Mouse (Mus musculus) MEL (cell line): Measurements from ENCODE around the gene Kcnk10. TPM values are rescaled to one million over a fixed set of nuclear protein-coding genes. Genes with fewer than 3 reads are reported as not detected.

Experiments used
- DNase-seq: peaks from one replicate; pipeline ENCODE4 v3.0.0; 2011; ENCODE audit warnings: low read depth, low spot score
- H3K27ac ChIP-seq: 2 replicates; pipeline ENCODE4 v1.5.1; 2012; ENCODE audit warnings: low read depth, mild to moderate bottlenecking, control low read depth, low read length, moderate library complexity; ENCODE audit not compliant: control insufficient read depth
- H3K27me3 ChIP-seq, 2 experiments: fragments of 150-350 bp in 1 of 2; sonication (generic) in 1 of 2; 2 replicates each; pipeline ENCODE4 v1.6.1; 2012; ENCODE audit warnings: low read length in 2 of 2, mild to moderate bottlenecking in 2 of 2, improper control_type of control experiment in 1 of 2, moderate library complexity in 1 of 2; ENCODE audit not compliant: insufficient read depth in 2 of 2, control insufficient read depth in 1 of 2
- H3K36me3 ChIP-seq, 2 experiments: 2 replicates each; pipeline ENCODE4 v1.6.1; 2012 to 2014; ENCODE audit warnings: low read length in 2 of 2, improper control_type of control experiment in 1 of 2, inconsistent platforms in 1 of 2, mild to moderate bottlenecking in 1 of 2; ENCODE audit not compliant: insufficient read depth in 2 of 2, control insufficient read depth in 1 of 2
- H3K4me1 ChIP-seq, 2 experiments: fragments of 150-350 bp in 1 of 2; sonication (generic) in 1 of 2; 2 replicates each; pipeline ENCODE4 v1.6.1; 2012; ENCODE audit warnings: low read length in 2 of 2, improper control_type of control experiment in 1 of 2, mild to moderate bottlenecking in 1 of 2; ENCODE audit not compliant: insufficient read depth in 2 of 2, control insufficient read depth in 1 of 2
- H3K4me3 ChIP-seq, 2 experiments: fragments of 150-350 bp in 1 of 2; sonication (generic) in 1 of 2; 2 replicates each; pipeline ENCODE4 v1.5.1; 2012; ENCODE audit warnings: low read depth in 2 of 2, low read length in 2 of 2, mild to moderate bottlenecking in 2 of 2, moderate library complexity in 2 of 2, control low read depth in 1 of 2, improper control_type of control experiment in 1 of 2; ENCODE audit not compliant: control insufficient read depth in 1 of 2, insufficient read depth in 1 of 2
- H3K79me2 ChIP-seq: 2 replicates; pipeline ENCODE4 v1.6.1; 2012; ENCODE audit warnings: mild to moderate bottlenecking, low read length, moderate library complexity; ENCODE audit not compliant: control insufficient read depth, poor library complexity, insufficient read depth
- H3K9ac ChIP-seq: 2 replicates; pipeline ENCODE4 v1.6.1; 2012; ENCODE audit warnings: low read depth, mild to moderate bottlenecking, control low read depth, low read length, moderate library complexity; ENCODE audit not compliant: control insufficient read depth, poor library complexity, severe bottlenecking
- H3K9me3 ChIP-seq: fragments of 150-350 bp; sonication (generic); replicated peaks from 2 replicates; pipeline ENCODE4 v1.6.1; 2012; ENCODE audit warnings: mild to moderate bottlenecking, low read length, improper control_type of control experiment, moderate library complexity; ENCODE audit not compliant: insufficient read depth
- CHD2 ChIP-seq: IDR thresholded peaks from 2 replicates; pipeline ENCODE4 v1.6.1; 2011; ENCODE audit warnings: low read length, improper control_type of control experiment
- CTCF ChIP-seq, 3 experiments: IDR thresholded peaks in 2 of 3; conservative IDR thresholded peaks in 1 of 3; 2 replicates each; pipeline ENCODE4 v1.5.1; 2011 to 2012; ENCODE audit warnings: low read length in 3 of 3, low read depth in 2 of 3, mild to moderate bottlenecking in 2 of 3, improper control_type of control experiment in 1 of 3, inconsistent platforms in 1 of 3, mixed read lengths in 1 of 3, moderate library complexity in 1 of 3; ENCODE audit not compliant: control insufficient read depth in 1 of 3, insufficient read depth in 1 of 3, poor library complexity in 1 of 3, severe bottlenecking in 1 of 3
- EP300 ChIP-seq, 2 experiments: IDR thresholded peaks; 2 replicates each; pipeline ENCODE4 v1.6.1; 2011; ENCODE audit warnings: improper control_type of control experiment in 2 of 2, low read length in 2 of 2, low read depth in 1 of 2, mild to moderate bottlenecking in 1 of 2
- ETS1 ChIP-seq: IDR thresholded peaks from 2 replicates; pipeline ENCODE4 v1.6.1; 2012; ENCODE audit warnings: low read depth, mild to moderate bottlenecking, inconsistent platforms, low read length, improper control_type of control experiment, moderate library complexity
- HCFC1 ChIP-seq: IDR thresholded peaks from 2 replicates; pipeline ENCODE4 v1.6.1; 2012; ENCODE audit warnings: low read depth, mild to moderate bottlenecking, inconsistent platforms, low read length, improper control_type of control experiment, moderate library complexity
- JUND ChIP-seq: IDR thresholded peaks from 2 replicates; pipeline ENCODE4 v1.6.1; 2011; ENCODE audit warnings: low read depth, mild to moderate bottlenecking, improper control_type of control experiment, low read length
- KAT2A ChIP-seq: conservative IDR thresholded peaks from 2 replicates; pipeline ENCODE4 v1.6.1; 2012; ENCODE audit warnings: low read depth, low read length, improper control_type of control experiment, inconsistent platforms
- MAFK ChIP-seq: IDR thresholded peaks from 2 replicates; pipeline ENCODE4 v1.6.1; 2011; ENCODE audit warnings: low read depth, mild to moderate bottlenecking, low read length, improper control_type of control experiment, borderline replicate concordance
- MEF2A ChIP-seq: IDR thresholded peaks from 2 replicates; pipeline ENCODE4 v1.6.1; 2014; ENCODE audit warnings: low read depth, mild to moderate bottlenecking, inconsistent platforms, low read length, improper control_type of control experiment; ENCODE audit not compliant: poor library complexity, insufficient replicate concordance, severe bottlenecking; ENCODE audit errors: extremely low read depth
- MXI1 ChIP-seq: IDR thresholded peaks from 2 replicates; pipeline ENCODE4 v1.6.1; 2011; ENCODE audit warnings: mild to moderate bottlenecking, low read depth, low read length, improper control_type of control experiment
- MYC ChIP-seq: IDR thresholded peaks from 2 replicates; pipeline ENCODE4 v1.6.1; 2011; ENCODE audit warnings: low read depth, mild to moderate bottlenecking, low read length, improper control_type of control experiment, moderate library complexity
- POLR2A ChIP-seq, 2 experiments: IDR thresholded peaks; 2 replicates each; pipeline ENCODE4 v1.6.1; 2011 to 2012; ENCODE audit warnings: low read length in 2 of 2, mild to moderate bottlenecking in 2 of 2, control low read depth in 1 of 2, improper control_type of control experiment in 1 of 2, low read depth in 1 of 2, moderate library complexity in 1 of 2; ENCODE audit not compliant: control insufficient read depth in 1 of 2, insufficient read depth in 1 of 2, poor library complexity in 1 of 2
- POLR2AphosphoS2 ChIP-seq: IDR thresholded peaks from 2 replicates; pipeline ENCODE4 v1.6.1; 2011; ENCODE audit warnings: low read length, improper control_type of control experiment
- POLR2AphosphoS5 ChIP-seq: IDR thresholded peaks from 2 replicates; pipeline ENCODE4 v1.6.1; 2012; ENCODE audit warnings: low read depth, borderline replicate concordance, mild to moderate bottlenecking, inconsistent platforms, low read length, moderate library complexity, mixed read lengths
- RCOR1 ChIP-seq: IDR thresholded peaks from 2 replicates; pipeline ENCODE4 v1.6.1; 2012; ENCODE audit warnings: low read depth, mild to moderate bottlenecking, inconsistent platforms, low read length, improper control_type of control experiment
- SIN3A ChIP-seq: IDR thresholded peaks from 2 replicates; pipeline ENCODE4 v1.6.1; 2012; ENCODE audit warnings: low read length, improper control_type of control experiment, inconsistent platforms
- SMC3 ChIP-seq: IDR thresholded peaks from 2 replicates; pipeline ENCODE4 v1.6.1; 2011; ENCODE audit warnings: low read depth, low read length, improper control_type of control experiment
- TAL1 ChIP-seq: IDR thresholded peaks from 2 replicates; pipeline ENCODE4 v1.6.1; 2012; ENCODE audit warnings: mild to moderate bottlenecking, inconsistent platforms, low read length, moderate library complexity, mixed read lengths
- TBP ChIP-seq: IDR thresholded peaks from 2 replicates; pipeline ENCODE4 v1.8.0; 2011; ENCODE audit warnings: low read depth, low read length, improper control_type of control experiment
- TCF12 ChIP-seq: IDR thresholded peaks from 2 replicates; pipeline ENCODE4 v1.6.1; 2014; ENCODE audit warnings: low read depth, mild to moderate bottlenecking, inconsistent platforms, low read length, improper control_type of control experiment, moderate library complexity
- UBTF ChIP-seq: IDR thresholded peaks from 2 replicates; pipeline ENCODE4 v1.6.1; 2012; ENCODE audit warnings: low read depth, mild to moderate bottlenecking, inconsistent platforms, low read length, improper control_type of control experiment, moderate library complexity, borderline replicate concordance; ENCODE audit not compliant: insufficient read depth
- USF1 ChIP-seq: IDR thresholded peaks from 2 replicates; pipeline ENCODE4 v1.6.1; 2014; ENCODE audit warnings: low read depth, mild to moderate bottlenecking, inconsistent platforms, low read length, improper control_type of control experiment, moderate library complexity
- ZC3H11A ChIP-seq: IDR thresholded peaks from 2 replicates; pipeline ENCODE4 v1.6.1; 2012; ENCODE audit warnings: low read depth, mild to moderate bottlenecking, inconsistent platforms, low read length, improper control_type of control experiment
- polyA plus RNA-seq, 2 experiments: library from polyadenylated mRNA; stranded (reverse) in 1 of 2; unstranded in 1 of 2; fragments of >175 nt in 1 of 2; fragments of >200 nt in 1 of 2; gene quantifications; 2 replicates each; pipeline versions ENCODE4 v1.2.1 to v1.2.4; 2012; ENCODE audit warnings: low replicate concordance in 2 of 2, low read depth in 1 of 2; ENCODE audit not compliant: insufficient read length in 2 of 2, insufficient read depth in 1 of 2, missing spikeins in 1 of 2
- total RNA-seq: library from RNA; depleted of rRNA; stranded (reverse); fragments of 300-350 nt; gene quantifications from 2 replicates; pipeline ENCODE4 v1.2.3, GENCODE M21; 2012

Kcnk10 gene
- total and polyA plus RNA-seq, 3 experiments = not detected

DNA sequence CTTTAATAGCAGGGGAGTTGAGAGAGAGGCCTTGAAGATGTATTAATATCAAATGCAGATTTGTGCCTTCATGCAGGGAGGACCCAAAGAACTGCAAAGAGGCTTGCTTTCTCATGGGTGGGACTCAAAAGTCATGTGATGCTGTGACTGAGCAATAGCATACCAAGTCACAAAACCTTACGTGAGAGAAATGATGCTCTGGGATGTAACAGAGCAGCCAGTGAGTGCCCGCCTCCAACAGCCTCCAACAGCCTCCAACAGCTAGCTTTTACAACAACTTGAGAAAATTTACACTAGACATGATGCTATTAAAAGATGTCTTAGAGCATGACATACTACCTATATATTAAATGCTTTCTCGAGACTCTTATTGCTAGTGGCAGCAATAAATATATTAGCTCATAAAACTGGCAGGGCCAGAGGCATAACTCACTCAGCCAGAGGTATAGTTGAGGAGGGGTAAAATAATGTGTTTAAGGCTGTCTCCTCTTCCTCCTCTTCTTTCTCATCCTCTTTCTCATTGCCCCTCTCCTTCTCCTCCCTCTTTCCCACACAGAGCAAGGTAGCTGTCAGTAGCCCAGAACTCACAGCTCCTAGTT lies 36.9 kb upstream of the Kcnk10 start:
- no peaks in the 10 kb centered on the region for H3K9me3 ChIP-seq
- H3K79me2 ChIP-seq = no peaks in the 10 kb centered on the region
- no peak for DNase-seq
- H3K36me3 ChIP-seq = no peaks in the 10 kb centered on the region
- no peak overlapping the region for H3K9ac ChIP-seq
- H3K4me1 ChIP-seq = no peaks in the 10 kb centered on the region
- H3K4me3 ChIP-seq = no peak overlapping the region
- TF ChIP-seq EP300 (IDR thresholded peaks at IDR 0.05; ENCODE audit: low read depth in 1 of 2, low read length in 2 of 2) (no peak), SIN3A (no peak), POLR2AphosphoS5 (no peak), CTCF (IDR thresholded peaks at IDR 0.05 in 2 of 3, conservative IDR thresholded peaks at IDR 0.05 in 1 of 3; ENCODE audit: control insufficient read depth in 1 of 3, insufficient read depth in 1 of 3, low read depth in 2 of 3, low read length in 3 of 3, poor library complexity in 1 of 3, severe bottlenecking in 1 of 3) (no peak), POLR2A (IDR thresholded peaks at IDR 0.05; ENCODE audit: control insufficient read depth in 1 of 2, insufficient read depth in 1 of 2, low read depth in 1 of 2, low read length in 2 of 2, poor library complexity in 1 of 2) (no peak), MYC (no peak), POLR2AphosphoS2 (no peak), TAL1 (no peak), UBTF (no peak), USF1 (no peak), MEF2A (no peak), SMC3 (no peak), TCF12 (no peak), ZC3H11A (no peak), RCOR1 (no peak), CHD2 (no peak)
- no peak overlapping the region for H3K27ac ChIP-seq
- no peaks in the 10 kb centered on the region for H3K27me3 ChIP-seq

GRCm38 (mm10) chr12:98610341-98610740 lies 32.2 kb upstream of the Kcnk10 start:
- TF ChIP-seq EP300 (IDR thresholded peaks at IDR 0.05; ENCODE audit: low read depth in 1 of 2, low read length in 2 of 2) = no peak
- no peak for TF ChIP-seq MAFK
- no peak for TF ChIP-seq MYC
- no peak for TF ChIP-seq TBP
- TF ChIP-seq RCOR1 = no peak
- no peak for TF ChIP-seq HCFC1
- no peak for TF ChIP-seq MXI1
- TF ChIP-seq JUND = no peak
- no peak for TF ChIP-seq ETS1
- no peak for TF ChIP-seq USF1
- TF ChIP-seq KAT2A = no peak
- H3K79me2 ChIP-seq = no peaks in the 10 kb centered on the region

More at GRCm38 (mm10) chr12:98610341-98610740, 32.2 kb upstream of the Kcnk10 start:
- Histone ChIP-seq H3K4me1 (no peaks in the 10 kb centered on the region), H3K9ac (no peak overlapping the region), H3K4me3 (no peak overlapping the region), H3K9me3 (no peaks in the 10 kb centered on the region), H3K27me3 (no peaks in the 10 kb centered on the region), H3K36me3 (no peaks in the 10 kb centered on the region), H3K27ac (no peak overlapping the region)
- no peak for DNase-seq
